Mouse (Mus musculus): Measurements from ENCODE around the gene Nfatc2ip. TPM values are rescaled to one million over a fixed set of nuclear protein-coding genes. Genes with fewer than 3 reads are reported as not detected.

Gene Nfatc2ip
- polyA plus RNA-seq, 1 experiment from 2014 or later, result 3.2 TPM

GRCm38 (mm10) chr7:126367636-126368035 is 28.9 kb downstream of the Nfatc2ip start:
- H3K4me2 ChIP-seq (replicated peaks), result no peak overlapping the region
- no peaks in the 10 kb centered on the region for H3K27me3 ChIP-seq (replicated peaks)
- no peaks in the 10 kb centered on the region for H3K9me3 ChIP-seq
- no peak overlapping the region for H3K4me3 ChIP-seq
- H3K27ac ChIP-seq, result no peak overlapping the region
- H3K9ac ChIP-seq, result no peak overlapping the region
- 88% methylated on average over 10 of the region's 10 CpGs for WGBS
- peaks cover 53% of the 10 kb centered on the region for H3K36me3 ChIP-seq
- no peak for ATAC-seq (ENCODE audit: low FRiP score, low read depth)
- H3K4me1 ChIP-seq, result no peaks in the 10 kb centered on the region

DNA sequence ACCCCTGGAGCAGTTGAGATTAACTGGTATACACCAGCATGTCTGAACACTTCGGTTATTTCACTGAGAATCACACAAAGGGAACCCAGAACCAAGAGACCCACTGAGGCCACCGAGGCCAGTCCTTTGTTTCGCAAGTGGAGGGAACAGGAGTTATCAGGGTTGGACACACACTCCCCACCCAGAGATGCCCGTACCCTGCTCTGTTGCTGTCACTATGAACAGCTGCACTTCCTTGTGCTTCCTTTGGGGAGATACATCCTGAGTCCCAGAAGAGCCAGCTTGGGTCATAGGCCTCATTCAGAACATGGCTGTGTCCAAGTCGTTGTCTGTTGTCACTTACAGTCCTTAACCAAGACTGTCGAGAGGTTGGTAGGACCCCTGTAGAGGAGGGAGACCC is 33.5 kb downstream of the Nfatc2ip start:
- no peaks in the 10 kb centered on the region for H3K27me3 ChIP-seq (replicated peaks)
- H3K27ac ChIP-seq, result no peak overlapping the region
- H3K36me3 ChIP-seq, result peaks cover 14% of the 10 kb centered on the region
- 78% methylated on average over 6 of the region's 6 CpGs for WGBS
- no peak overlapping the region for H3K4me2 ChIP-seq (replicated peaks)
- H3K4me1 ChIP-seq, result no peaks in the 10 kb centered on the region
- H3K9ac ChIP-seq, result no peak overlapping the region
- ATAC-seq (ENCODE audit: low FRiP score, low read depth), result no peak
- no peaks in the 10 kb centered on the region for H3K9me3 ChIP-seq
- no peak overlapping the region for H3K4me3 ChIP-seq

DNA sequence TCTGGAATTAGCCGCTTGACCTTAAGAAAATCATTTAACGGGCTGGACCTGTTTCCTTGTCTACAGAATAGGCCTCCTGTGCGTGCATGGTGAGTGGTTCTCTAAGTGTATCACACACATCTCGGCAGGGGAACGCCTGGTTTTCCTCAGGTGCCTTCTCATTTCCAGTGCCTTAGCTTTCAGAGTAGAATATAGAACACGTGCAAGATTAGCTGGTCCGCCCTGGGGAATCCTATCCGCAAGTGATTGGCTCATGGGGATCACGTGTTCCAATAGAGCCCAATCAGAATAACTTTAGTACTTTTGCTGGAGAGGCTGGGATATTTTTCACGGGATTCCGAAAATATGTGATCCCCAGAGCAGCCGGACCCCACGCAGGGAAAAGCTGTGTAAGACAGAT is 37.5 kb downstream of the Nfatc2ip start:
- Histone ChIP-seq H3K4me1 (no peaks in the 10 kb centered on the region), H3K36me3 (peaks cover 7% of the 10 kb centered on the region; the same call in 1 of the 2 replicates), H3K27ac (no peak overlapping the region), H3K9ac (no peak overlapping the region), H3K27me3 (replicated peaks) (no peaks in the 10 kb centered on the region), H3K9me3 (no peaks in the 10 kb centered on the region), H3K4me2 (replicated peaks) (no peak overlapping the region), H3K4me3 (no peak overlapping the region)
- no peak for ATAC-seq (ENCODE audit: low FRiP score, low read depth)
- 80% methylated on average over 13 of the region's 13 CpGs for WGBS

DNA sequence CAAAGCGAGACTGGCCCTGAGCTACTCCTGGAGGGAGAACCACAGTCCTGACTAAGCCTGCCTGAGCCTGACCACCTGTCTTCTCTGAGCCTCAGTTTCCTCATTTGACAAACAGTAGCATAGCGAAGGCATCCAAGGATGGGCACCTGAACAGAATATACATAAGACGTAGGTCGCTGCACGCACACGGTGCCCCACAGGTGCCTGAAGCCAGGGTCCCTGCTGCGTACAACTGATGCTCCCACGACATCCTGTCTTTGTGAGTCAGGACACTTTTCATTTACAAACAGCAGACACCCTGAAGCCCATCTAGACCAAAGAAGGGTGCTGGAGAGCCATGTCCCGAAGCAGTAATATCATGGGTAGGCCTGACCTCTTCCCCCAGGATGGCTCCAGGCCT is 38.1 kb downstream of the Nfatc2ip start:
- Histone ChIP-seq H3K4me1 (no peaks in the 10 kb centered on the region), H3K27ac (no peak overlapping the region), H3K36me3 (peaks cover 4% of the 10 kb centered on the region; the same call in 1 of the 2 replicates), H3K4me3 (no peak overlapping the region), H3K9ac (no peak overlapping the region), H3K9me3 (no peaks in the 10 kb centered on the region), H3K4me2 (replicated peaks) (no peak overlapping the region), H3K27me3 (replicated peaks) (no peaks in the 10 kb centered on the region)
- ATAC-seq (ENCODE audit: low FRiP score, low read depth), result no peak
- 91% methylated on average over 9 of the region's 9 CpGs for WGBS

DNA sequence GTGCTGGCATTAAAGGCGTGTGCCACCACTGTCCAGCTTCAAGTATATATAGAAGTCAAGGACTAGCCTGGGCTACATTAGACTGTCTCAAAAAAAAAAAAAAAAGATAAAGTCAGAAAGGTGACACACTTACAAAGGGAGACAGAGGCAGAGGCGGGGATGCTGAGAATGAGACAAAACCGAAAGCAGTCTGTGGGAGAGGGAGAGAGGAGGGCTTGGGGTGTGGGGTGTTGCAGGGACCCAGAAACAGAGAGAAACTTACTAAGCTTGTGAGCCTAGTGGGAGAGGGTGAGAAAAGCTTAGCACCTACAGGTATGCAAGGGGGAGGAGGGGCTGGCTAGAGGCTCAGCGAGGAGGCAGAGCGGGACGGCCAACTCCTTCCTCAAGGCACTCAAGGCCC is 38.7 kb downstream of the Nfatc2ip start:
- H3K27me3 ChIP-seq (replicated peaks), result no peaks in the 10 kb centered on the region
- no peak overlapping the region for H3K4me2 ChIP-seq (replicated peaks)
- H3K9me3 ChIP-seq, result no peaks in the 10 kb centered on the region
- no peak overlapping the region for H3K4me3 ChIP-seq
- no peak overlapping the region for H3K27ac ChIP-seq
- H3K9ac ChIP-seq, result no peak overlapping the region
- ATAC-seq (ENCODE audit: low FRiP score, low read depth), result no peak
- H3K36me3 ChIP-seq, result no peaks in the 10 kb centered on the region
- H3K4me1 ChIP-seq, result no peaks in the 10 kb centered on the region
- whole genome bisulfite sequencing, result 87% methylated on average over 6 of the region's 6 CpGs

GRCm38 (mm10) chr7:126356793-126357591 is 39.5 kb downstream of the Nfatc2ip start:
- 58% methylated on average over 7 of the region's 7 CpGs for WGBS
- Histone ChIP-seq H3K27me3 (replicated peaks) (no peaks in the 10 kb centered on the region), H3K4me3 (no peak overlapping the region), H3K27ac (no peak overlapping the region), H3K4me2 (replicated peaks) (no peak overlapping the region), H3K36me3 (no peaks in the 10 kb centered on the region), H3K9ac (no peak overlapping the region), H3K9me3 (no peaks in the 10 kb centered on the region), H3K4me1 (no peaks in the 10 kb centered on the region)
- no peak for ATAC-seq (ENCODE audit: low FRiP score, low read depth)

DNA sequence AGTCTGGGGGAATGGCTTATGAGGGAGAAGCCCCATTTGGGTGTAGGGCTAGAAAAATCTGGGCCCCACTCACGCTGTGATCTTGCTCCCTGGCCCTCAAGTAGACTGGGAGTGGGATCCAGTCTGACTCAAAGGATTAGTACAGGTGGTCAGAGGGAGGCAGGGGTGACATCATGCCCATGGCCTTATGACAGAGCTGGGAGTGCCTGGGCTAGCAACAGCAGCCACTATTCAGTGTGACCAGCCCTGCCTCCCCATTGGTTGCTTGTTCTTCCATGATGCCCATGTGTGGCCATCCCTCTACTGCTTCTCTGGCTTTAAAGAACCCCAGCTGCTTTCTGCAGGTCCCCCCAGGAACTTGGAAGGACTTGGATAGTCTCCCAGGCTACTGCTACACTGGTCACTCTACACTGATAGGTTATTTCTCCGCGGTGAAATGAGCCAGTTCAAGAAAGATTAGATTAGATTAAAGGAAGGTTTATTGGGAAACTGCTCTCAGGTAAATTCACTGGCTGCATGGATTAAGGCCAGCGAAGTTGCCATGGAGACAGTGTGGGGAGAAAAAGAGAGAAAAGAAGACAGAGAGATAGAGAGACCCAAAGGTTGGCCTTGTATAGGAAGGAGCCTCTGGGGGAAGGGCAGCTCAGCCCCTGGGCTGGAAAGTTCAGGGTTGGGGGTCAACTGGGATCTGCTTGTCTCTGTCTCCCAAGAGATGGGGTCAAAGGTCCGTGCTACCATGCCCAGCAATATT is 40.5 kb downstream of the Nfatc2ip start:
- H3K36me3 ChIP-seq, result no peaks in the 10 kb centered on the region
- no peak overlapping the region for H3K4me3 ChIP-seq
- no peaks in the 10 kb centered on the region for H3K9me3 ChIP-seq
- H3K27ac ChIP-seq, result no peak overlapping the region
- no peaks in the 10 kb centered on the region for H3K27me3 ChIP-seq (replicated peaks)
- no peak overlapping the region for H3K9ac ChIP-seq
- no peak overlapping the region for H3K4me2 ChIP-seq (replicated peaks)
- ATAC-seq (ENCODE audit: low FRiP score, low read depth), result no peak
- no peaks in the 10 kb centered on the region for H3K4me1 ChIP-seq
- WGBS, result 61% methylated on average over 5 of the region's 5 CpGs

DNA sequence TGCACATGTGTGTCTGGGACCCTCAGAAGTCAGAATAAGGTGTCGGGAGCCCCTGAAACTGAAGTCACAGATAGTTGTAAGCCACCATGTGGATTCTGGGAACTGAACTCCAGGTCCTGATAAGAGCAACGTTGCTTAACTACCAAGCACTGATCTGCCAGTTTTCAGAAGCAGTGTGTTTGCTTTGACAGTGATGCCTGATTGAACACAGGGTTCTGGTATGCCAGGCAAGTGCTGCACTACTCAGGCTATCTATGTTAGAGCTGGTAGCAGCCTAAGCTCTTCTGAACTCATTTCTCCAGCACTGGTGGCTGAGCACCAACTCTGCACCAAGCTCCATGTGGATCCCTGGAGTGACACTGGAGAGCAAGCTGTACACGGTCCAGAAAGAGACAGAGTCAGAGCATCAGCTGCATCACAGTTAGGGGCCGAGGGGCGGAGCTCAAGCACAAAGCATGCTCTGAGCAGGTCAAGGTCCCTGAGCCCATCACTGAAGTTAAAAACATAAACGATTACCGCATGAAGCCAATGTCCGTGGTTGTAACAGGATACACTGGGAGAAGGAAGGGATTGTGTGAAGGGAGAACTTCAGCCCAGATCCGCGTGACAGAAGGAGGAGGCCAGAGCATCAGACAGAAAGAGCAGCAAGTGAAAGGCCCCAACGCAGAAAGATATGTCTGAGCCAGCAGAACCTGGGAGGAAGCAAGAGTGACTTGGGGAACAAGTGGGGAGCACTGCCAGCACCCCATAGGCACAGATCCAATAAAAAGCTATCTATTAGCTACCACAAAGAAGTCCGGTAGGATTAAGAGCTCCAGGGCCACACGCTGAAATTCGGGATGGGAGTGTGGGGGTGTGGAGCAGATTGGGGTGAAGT is 41.6 kb downstream of the Nfatc2ip start:
- H3K9me3 ChIP-seq, result no peaks in the 10 kb centered on the region
- H3K9ac ChIP-seq, result no peak overlapping the region
- H3K27ac ChIP-seq, result no peak overlapping the region
- H3K4me1 ChIP-seq, result no peaks in the 10 kb centered on the region
- H3K36me3 ChIP-seq, result no peaks in the 10 kb centered on the region
- no peak for ATAC-seq (ENCODE audit: low FRiP score, low read depth)
- H3K4me3 ChIP-seq, result no peak overlapping the region
- 55% methylated on average over 14 of the region's 14 CpGs for WGBS
- no peak overlapping the region for H3K4me2 ChIP-seq (replicated peaks)
- no peaks in the 10 kb centered on the region for H3K27me3 ChIP-seq (replicated peaks)

GRCm38 (mm10) chr7:126353994-126354365 is 42.6 kb downstream of the Nfatc2ip start:
- Histone ChIP-seq H3K4me1 (no peaks in the 10 kb centered on the region), H3K4me2 (replicated peaks) (no peak overlapping the region), H3K27ac (no peak overlapping the region), H3K36me3 (no peaks in the 10 kb centered on the region), H3K4me3 (no peak overlapping the region), H3K9me3 (no peaks in the 10 kb centered on the region), H3K9ac (no peak overlapping the region), H3K27me3 (replicated peaks) (no peaks in the 10 kb centered on the region)
- ATAC-seq (ENCODE audit: low FRiP score, low read depth), result no peak
- WGBS, result 91% methylated on average over 3 of the region's 3 CpGs

DNA sequence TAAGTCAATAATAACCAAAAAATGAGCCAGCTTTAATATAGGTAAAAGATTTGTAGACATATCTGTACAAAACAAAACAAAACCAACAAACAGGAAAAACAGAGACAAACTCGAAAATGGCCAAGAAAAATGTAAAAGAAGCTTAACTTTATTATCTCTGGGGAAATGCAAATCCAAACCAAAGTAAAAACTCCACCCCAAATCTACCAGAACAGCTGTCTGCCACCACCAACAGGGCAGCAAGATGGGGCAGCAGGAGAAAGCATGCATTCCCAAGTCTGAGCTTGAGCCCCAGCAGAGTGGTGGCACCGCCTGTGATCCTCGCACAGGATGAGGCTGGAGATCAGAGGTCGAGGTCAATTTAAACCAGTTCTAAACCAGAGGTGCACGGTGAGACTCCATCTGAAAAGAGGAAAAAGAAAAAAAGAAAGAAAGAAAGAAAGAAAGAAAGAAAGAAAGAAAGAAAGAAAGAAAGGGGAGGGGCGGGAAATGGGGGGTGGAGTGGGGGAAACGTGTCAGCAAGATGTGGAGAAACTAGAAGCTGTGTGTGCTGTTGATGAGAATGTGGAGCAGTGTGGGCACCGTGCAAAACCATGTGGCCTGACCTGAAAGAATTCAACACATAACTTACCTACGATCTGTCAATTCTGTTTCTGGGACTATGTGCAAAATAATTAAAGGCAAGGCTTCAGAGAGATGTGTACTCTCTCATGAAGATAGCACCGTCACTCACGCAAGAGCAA is 43.1 kb downstream of the Nfatc2ip start:
- Histone ChIP-seq H3K4me2 (replicated peaks) (no peak overlapping the region), H3K4me1 (no peaks in the 10 kb centered on the region), H3K27ac (no peak overlapping the region), H3K9ac (no peak overlapping the region), H3K36me3 (no peaks in the 10 kb centered on the region), H3K27me3 (replicated peaks) (no peaks in the 10 kb centered on the region), H3K4me3 (no peak overlapping the region), H3K9me3 (no peaks in the 10 kb centered on the region)
- 71% methylated on average over 11 of the region's 11 CpGs for WGBS
- no peak for ATAC-seq (ENCODE audit: low FRiP score, low read depth)

DNA sequence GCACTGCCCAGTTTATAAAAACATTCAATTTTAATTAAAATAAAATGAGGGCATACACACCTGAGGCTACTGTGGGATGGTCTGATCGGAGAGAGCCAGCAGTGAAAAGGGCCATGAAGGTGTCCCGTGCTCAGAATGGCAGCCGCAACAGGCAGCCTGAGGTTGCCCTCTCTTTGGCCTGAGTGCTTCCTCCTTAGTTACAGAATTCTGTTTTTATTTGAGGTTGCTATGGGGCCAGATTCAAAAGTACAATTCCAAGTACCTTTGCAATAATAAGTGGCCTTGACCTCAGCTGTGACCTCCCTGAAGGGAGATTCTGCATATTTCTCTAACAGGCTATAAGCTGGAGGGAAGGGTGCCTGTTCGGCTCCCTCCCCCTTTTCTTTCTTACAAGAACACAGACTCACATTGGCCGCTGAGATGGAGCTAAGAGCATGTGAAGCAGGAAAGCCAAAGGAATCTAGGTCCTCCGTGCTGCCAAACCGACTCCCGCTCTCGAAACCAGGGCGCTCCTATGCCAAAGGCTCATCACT is 45.1 kb downstream of the Nfatc2ip start:
- Histone ChIP-seq H3K9ac (no peak overlapping the region), H3K27me3 (replicated peaks) (no peaks in the 10 kb centered on the region), H3K4me3 (no peak overlapping the region), H3K4me2 (replicated peaks) (no peak overlapping the region), H3K9me3 (no peaks in the 10 kb centered on the region), H3K36me3 (no peaks in the 10 kb centered on the region), H3K27ac (no peak overlapping the region), H3K4me1 (no peaks in the 10 kb centered on the region)
- no peak for ATAC-seq (ENCODE audit: low FRiP score, low read depth)
- WGBS, result 60% methylated on average over 10 of the region's 10 CpGs

Data from neural tube, embryonic 12.5 days (tissue).